Mouse (Mus musculus) stomach, postnatal 0 days (tissue): ENCODE data around the gene Psmd2. TPM values are rescaled to one million over a fixed set of nuclear protein-coding genes. Genes with fewer than 3 reads are reported as not detected.

ENCODE experiments used
- ATAC-seq: fragments of 200-750 bp; cut with Nextera tagmentation; 2 replicates; pipeline ENCODE4 v1.8.0; 2017; ENCODE audit not compliant: low FRiP score, low TSS enrichment
- DNase-seq: peaks from one replicate; pipeline ENCODE4 v3.0.0-alpha.2; 2016; ENCODE audit warnings: low spot score
- H3K27ac ChIP-seq: fragments of 300-500 bp; sonication (generic); replicated peaks from 2 replicates; pipeline ENCODE4 v1.5.1; 2014; ENCODE audit warnings: mild to moderate bottlenecking, control low read depth
- H3K27me3 ChIP-seq: fragments of 300-500 bp; sonication (generic); 2 replicates; pipeline ENCODE4 v1.6.1; 2014; ENCODE audit warnings: low read length; ENCODE audit not compliant: control insufficient read depth, insufficient read depth
- H3K36me3 ChIP-seq: fragments of 300-500 bp; sonication (generic); 2 replicates; pipeline ENCODE4 v1.6.1; 2014; ENCODE audit warnings: low read length, mixed read lengths; ENCODE audit not compliant: control insufficient read depth, insufficient read depth
- H3K4me1 ChIP-seq: fragments of 300-500 bp; sonication (generic); replicated peaks from 2 replicates; pipeline ENCODE4 v1.6.1; 2014; ENCODE audit warnings: antibody characterized with exemption; ENCODE audit not compliant: control insufficient read depth, insufficient read depth
- H3K4me2 ChIP-seq: fragments of 300-500 bp; sonication (generic); replicated peaks from 2 replicates; pipeline ENCODE4 v1.6.1; 2014; ENCODE audit warnings: low read depth, mild to moderate bottlenecking, control low read depth, moderate library complexity
- H3K4me3 ChIP-seq: fragments of 300-500 bp; sonication (generic); 2 replicates; pipeline ENCODE4 v1.5.1; 2014; ENCODE audit warnings: low read depth, low read length, control low read depth
- H3K9ac ChIP-seq: fragments of 300-500 bp; sonication (generic); 2 replicates; pipeline ENCODE4 v1.6.1; 2014; ENCODE audit warnings: mild to moderate bottlenecking, low read length, control low read depth, mixed read lengths
- H3K9me3 ChIP-seq: fragments of 300-500 bp; sonication (generic); 2 replicates; pipeline ENCODE4 v1.6.1; 2016; ENCODE audit warnings: low read length; ENCODE audit not compliant: control insufficient read depth
- CTCF ChIP-seq: IDR thresholded peaks from 2 replicates; pipeline ENCODE4 v1.5.1; 2016; ENCODE audit warnings: antibody characterized with exemption, low read depth, mild to moderate bottlenecking, moderate library complexity
- EP300 ChIP-seq: optimal IDR thresholded peaks from 2 replicates; pipeline ENCODE3; 2016; ENCODE audit warnings: antibody characterized with exemption
- WGBS: fragments of 180-500 bp; shearing (Covaris S2); extraction: QIAGEN DNeasy Blood & Tissue Kit; methylation state at CpG from one replicate; pipeline ENCODE4 v1.1.7; 2014; 5-methylcytosine and 5-hydroxymethylcytosine counted together
- polyA plus RNA-seq: library from polyadenylated mRNA; unstranded; fragments of >200 nt; fragmentation: Nextera tagmentation; extraction: Ambion mirVana; gene quantifications from 2 replicates; pipeline ENCODE4 v1.2.1, GENCODE M21; 2015

The Psmd2 gene
- polyA plus RNA-seq, 1 experiment from 2014 or later: 177 TPM

DNA sequence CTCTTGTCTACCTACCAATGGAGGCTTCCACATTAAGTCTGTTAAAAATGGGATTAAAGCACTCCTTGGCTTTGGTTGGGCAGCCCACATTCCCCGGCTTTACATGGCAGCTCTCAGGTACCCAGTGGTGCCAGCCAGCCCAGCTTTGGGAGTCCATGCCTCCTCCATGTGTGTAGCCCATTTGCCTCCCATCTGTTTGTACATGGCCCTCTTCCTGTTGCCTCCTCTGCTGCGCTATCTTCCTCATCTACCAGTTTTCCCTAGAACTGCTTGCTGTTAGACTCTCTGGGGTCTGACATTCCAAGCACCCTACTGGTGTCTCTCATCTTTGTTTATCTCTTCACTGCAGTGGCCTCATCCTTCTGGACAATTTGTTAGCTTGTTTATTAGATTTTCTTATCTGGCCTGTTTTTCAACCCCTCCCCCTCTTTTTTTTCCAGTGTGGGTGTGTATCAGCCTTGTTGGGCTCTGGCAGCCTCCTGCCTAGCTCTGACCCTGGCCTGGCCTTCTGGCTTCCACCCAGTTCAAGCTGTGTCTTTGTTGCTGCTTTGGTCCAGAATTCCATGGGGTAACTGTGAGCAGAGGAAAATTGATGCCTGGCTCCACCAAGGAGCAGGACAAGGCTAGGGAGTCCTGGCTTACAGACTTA, 55.1 kb downstream of the Psmd2 start:
- no peaks in the 10 kb centered on the region for H3K4me1 ChIP-seq
- H3K36me3 ChIP-seq: peaks cover 3% of the 10 kb centered on the region; the same call in 1 of the 2 replicates
- WGBS: 91% methylated on average over 2 of the region's 2 CpGs
- no peaks in the 10 kb centered on the region for H3K27me3 ChIP-seq
- H3K9ac ChIP-seq: no peak overlapping the region
- ATAC-seq: no peak
- H3K27ac ChIP-seq: no peak overlapping the region
- H3K9me3 ChIP-seq: no peaks in the 10 kb centered on the region
- no peak for TF ChIP-seq EP300
- TF ChIP-seq CTCF: no peak
- H3K4me3 ChIP-seq: no peak overlapping the region
- DNase-seq: no peak
- no peak overlapping the region for H3K4me2 ChIP-seq

DNA sequence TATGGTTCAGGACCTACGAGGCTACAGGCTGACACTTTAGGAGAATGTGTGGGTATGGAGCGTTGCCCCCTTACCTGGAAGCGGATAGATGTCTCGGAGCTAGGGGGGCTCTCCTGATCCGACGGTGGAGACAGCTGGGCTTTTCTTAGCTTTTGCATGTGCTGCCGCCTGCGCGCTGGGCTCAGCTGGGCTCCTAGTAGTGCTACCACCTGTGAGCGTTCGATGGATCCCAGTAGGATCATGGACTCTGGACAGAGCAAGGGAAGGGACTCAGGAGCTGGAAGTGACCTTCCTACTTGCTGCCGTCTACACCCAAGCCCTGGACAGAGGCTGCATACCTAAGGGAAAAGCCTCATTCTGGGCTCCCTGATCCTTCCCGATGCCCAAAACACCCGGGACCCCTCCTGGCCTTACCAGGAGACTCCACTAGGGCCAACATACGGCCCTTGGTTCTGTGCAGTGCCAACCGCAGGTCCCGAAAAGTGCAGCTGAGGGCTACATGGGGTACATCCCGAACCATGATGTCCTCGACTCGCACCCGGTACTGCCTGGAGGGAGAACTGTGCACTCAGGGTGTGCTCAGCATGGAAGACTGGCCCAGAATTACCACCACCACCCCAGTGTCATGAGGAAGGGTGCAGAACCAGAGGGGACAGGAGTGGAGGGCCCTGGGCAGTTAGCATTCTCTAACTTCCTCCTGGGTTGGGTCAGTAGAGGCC, 56.9 kb downstream of the Psmd2 start:
- TF ChIP-seq CTCF (no peak), EP300 (no peak)
- H3K36me3 ChIP-seq: no peaks in the 10 kb centered on the region
- no peak overlapping the region for H3K4me3 ChIP-seq

DNA sequence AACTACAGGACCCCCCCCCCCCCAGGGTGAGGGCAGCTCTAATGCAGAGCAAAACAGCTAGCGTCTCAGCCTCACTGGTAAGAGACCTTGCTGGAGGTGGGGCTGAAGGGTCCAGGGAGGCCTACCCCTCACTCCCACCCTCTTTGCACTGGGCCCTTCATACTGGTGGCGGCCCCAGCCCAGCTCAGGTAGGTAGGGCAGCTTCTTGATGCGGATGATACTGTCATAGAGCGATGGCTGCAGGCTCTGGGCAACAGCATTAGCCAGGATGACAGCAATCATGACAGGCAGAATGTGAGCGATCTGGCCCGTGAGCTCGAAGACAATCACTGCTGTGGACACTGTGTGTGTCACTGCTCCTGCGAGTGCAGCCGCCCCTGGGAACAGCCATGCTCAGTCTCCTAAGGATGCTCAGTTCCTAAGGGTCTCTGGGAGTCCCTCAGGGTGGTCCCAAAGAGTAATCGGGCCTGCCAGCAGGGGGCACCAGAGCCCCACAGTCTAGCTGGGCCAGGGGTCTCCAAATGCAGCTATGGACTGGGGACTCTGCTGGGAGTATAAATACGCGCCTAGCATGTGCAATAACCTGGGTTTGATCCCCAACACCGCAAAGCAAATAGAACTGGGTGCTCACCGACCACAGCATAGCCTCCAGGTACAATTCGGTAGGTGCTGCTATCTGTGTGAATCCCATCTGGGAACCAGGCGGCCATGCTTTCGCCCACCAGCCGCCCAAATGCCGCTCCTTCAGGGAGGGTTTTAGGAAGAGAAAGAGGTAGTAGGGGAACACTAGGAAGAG, 57.7 kb downstream of the Psmd2 start:
- no peaks in the 10 kb centered on the region for H3K27me3 ChIP-seq
- DNase-seq (no peak), ATAC-seq (no peak)
- TF ChIP-seq EP300 (no peak), CTCF (peak; percentile 75)
- H3K27ac ChIP-seq: no peak overlapping the region
- WGBS: 78% methylated on average over 19 of the region's 19 CpGs
- H3K4me3 ChIP-seq: no peak overlapping the region
- no peaks in the 10 kb centered on the region for H3K36me3 ChIP-seq
- no peaks in the 10 kb centered on the region for H3K9me3 ChIP-seq
- no peak overlapping the region for H3K9ac ChIP-seq
- no peak overlapping the region for H3K4me2 ChIP-seq
- no peaks in the 10 kb centered on the region for H3K4me1 ChIP-seq

More for the DNA sequence above, 56.9 kb downstream of the Psmd2 start:
- DNase-seq: no peak
- 93% methylated on average over 21 of the region's 21 CpGs for WGBS
- Histone ChIP-seq H3K4me2 (no peak overlapping the region), H3K9ac (no peak overlapping the region), H3K9me3 (no peaks in the 10 kb centered on the region), H3K4me1 (no peaks in the 10 kb centered on the region), H3K27ac (no peak overlapping the region), H3K27me3 (no peaks in the 10 kb centered on the region)
- ATAC-seq: no peak

- TF ChIP-seq EP300 (no peak), CTCF (no peak)
- no peak overlapping the region for H3K27ac ChIP-seq
- no peaks in the 10 kb centered on the region for H3K9me3 ChIP-seq
- H3K4me3 ChIP-seq: no peak overlapping the region
- H3K4me2 ChIP-seq: no peak overlapping the region
- H3K4me1 ChIP-seq: peaks cover 3% of the 10 kb centered on the region; the same call in 1 of the 2 replicates
- H3K27me3 ChIP-seq: no peaks in the 10 kb centered on the region
- no peak overlapping the region for H3K9ac ChIP-seq
- no peak for DNase-seq
- H3K36me3 ChIP-seq: no peaks in the 10 kb centered on the region
- WGBS: 95% methylated on average over 11 of the region's 11 CpGs
- ATAC-seq: no peak
These were observed 58.9 kb downstream of the Psmd2 start for GRCm38 (mm10) chr16:20710370-20710769.

- Histone ChIP-seq H3K36me3 (no peaks in the 10 kb centered on the region), H3K4me3 (no peak overlapping the region), H3K9me3 (no peaks in the 10 kb centered on the region), H3K27ac (no peak overlapping the region), H3K4me2 (no peak overlapping the region), H3K4me1 (peaks cover 3% of the 10 kb centered on the region; the same call in 1 of the 2 replicates), H3K9ac (no peak overlapping the region), H3K27me3 (no peaks in the 10 kb centered on the region)
- DNase-seq: no peak
- WGBS: 75% methylated on average over 4 of the region's 4 CpGs
- no peak for ATAC-seq
- peak; percentile 38 for TF ChIP-seq CTCF
- TF ChIP-seq EP300: no peak
These were observed 59.4 kb downstream of the Psmd2 start for GRCm38 (mm10) chr16:20710810-20711209.
